Mouse (Mus musculus) embryonic fibroblast, embryonic 13.5 days (primary cell): ENCODE measurements at regions not wholly inside any gene's neighbourhood (a gene's known extent, or its start where the extent isn't known, plus 50 kb on each side); places are given as distances from the start of the nearest gene placed in this dataset.

Experiments used
- CTCF ChIP-seq: IDR thresholded peaks from 2 replicates; pipeline ENCODE4 v1.5.1; 2011; ENCODE audit warnings: mild to moderate bottlenecking, control low read depth, low read length, moderate library complexity, borderline replicate concordance; ENCODE audit not compliant: insufficient read depth
- POLR2A ChIP-seq: IDR thresholded peaks from 2 replicates; pipeline ENCODE4 v1.6.1; 2011; ENCODE audit warnings: low read depth, mild to moderate bottlenecking, control low read depth, low read length, moderate library complexity

DNA sequence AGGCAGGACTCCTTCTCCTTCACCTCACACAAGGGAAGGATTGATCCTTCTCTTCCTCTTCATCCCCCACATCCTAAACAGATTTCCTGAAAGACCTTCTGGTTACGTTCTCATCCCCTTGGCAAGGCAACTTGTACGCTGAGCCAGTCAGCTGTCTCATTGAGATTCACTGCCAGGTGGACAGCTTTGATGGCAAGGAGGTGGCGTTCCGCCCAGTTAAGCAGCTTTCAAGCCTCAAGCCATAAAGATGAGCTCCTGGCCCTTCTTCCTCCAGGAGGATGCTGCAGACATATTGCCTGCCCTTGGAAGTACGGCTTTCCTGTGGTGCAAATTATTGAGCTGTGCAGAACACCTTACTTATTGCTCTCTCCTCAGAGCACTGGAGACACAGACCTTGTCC is 494.8 kb upstream of the Mpdz start:
- TF ChIP-seq POLR2A (no peak), CTCF (no peak)
